Mouse (Mus musculus): Measurements from ENCODE around the gene Sly. TPM values are rescaled to one million over a fixed set of nuclear protein-coding genes. Genes with fewer than 3 reads are reported as not detected.

Sly gene
- not detected in 2 replicates for polyA plus RNA-seq (2012; rRNA removed)

GRCm38 (mm10) chrY:57186888-57187287 lies at the start of gene Sly:
Sly (plus strand) TSS chrY:57187188.

